Mouse (Mus musculus) heart, adult 9 months (tissue): Measurements from ENCODE around the gene Btrc.

Experiments used
- DNase-seq, 2 experiments: peaks; one replicate each; pipeline ENCODE4 v3.0.0; 2022; ENCODE audit warnings: low spot score in 2 of 2

The Btrc gene

GRCm38 (mm10) chr19:45428146-45428545 is 64.6 kb downstream of the Btrc start:
- no peak for DNase-seq

- no peak for DNase-seq
Observed at GRCm38 (mm10) chr19:45430971-45431633, 67.6 kb downstream of the Btrc start.

GRCm38 (mm10) chr19:45432351-45432750 is 68.8 kb downstream of the Btrc start:
- DNase-seq, result peak in 1 of 2 experiments; percentile 28

GRCm38 (mm10) chr19:45436019-45436418 is 72.5 kb downstream of the Btrc start:
- peak; percentile 66 to 82 for DNase-seq

- no peak for DNase-seq
Observed at GRCm38 (mm10) chr19:45437175-45437574, 73.6 kb downstream of the Btrc start.

GRCm38 (mm10) chr19:45438191-45438590 is 74.7 kb downstream of the Btrc start:
- DNase-seq, result no peak

- DNase-seq, result no peak
Observed at GRCm38 (mm10) chr19:45438928-45439846, 75.7 kb downstream of the Btrc start.

- DNase-seq, result peak; percentile 51
Observed at GRCm38 (mm10) chr19:45440554-45441175, 77.1 kb downstream of the Btrc start.

- DNase-seq, result peak; percentile 30 to 35
Observed at GRCm38 (mm10) chr19:45441717-45442116, 78.2 kb downstream of the Btrc start.

GRCm38 (mm10) chr19:45445253-45445933 is 81.9 kb downstream of the Btrc start:
- no peak for DNase-seq

GRCm38 (mm10) chr19:45446631-45447030 is 83.1 kb downstream of the Btrc start:
- DNase-seq, result no peak

GRCm38 (mm10) chr19:45447222-45447621 is 83.7 kb downstream of the Btrc start:
- DNase-seq, result no peak

- no peak for DNase-seq
Observed at GRCm38 (mm10) chr19:45447886-45448285, 84.4 kb downstream of the Btrc start.

GRCm38 (mm10) chr19:45454391-45454790 is 90.9 kb downstream of the Btrc start:
- no peak for DNase-seq

- DNase-seq, result no peak
Observed at GRCm38 (mm10) chr19:45456896-45457295, 93.4 kb downstream of the Btrc start.

GRCm38 (mm10) chr19:45458702-45459101 is 95.2 kb downstream of the Btrc start:
- peak in 1 of 2 experiments; percentile 53 for DNase-seq

GRCm38 (mm10) chr19:45459931-45460665 is 96.6 kb downstream of the Btrc start:
- DNase-seq, result no peak

GRCm38 (mm10) chr19:45460749-45461736 is 97.5 kb downstream of the Btrc start:
- no peak for DNase-seq

- DNase-seq, result no peak
Observed at GRCm38 (mm10) chr19:45469760-45470159, 106.2 kb downstream of the Btrc start.
